Mouse (Mus musculus): ENCODE data around the gene 6030458C11Rik. TPM values are rescaled to one million over a fixed set of nuclear protein-coding genes. Genes with fewer than 3 reads are reported as not detected.

Gene 6030458C11Rik
- total and polyA plus RNA-seq, 2 experiments from 2014 or later: 9.5 to 16.1 TPM

DNA sequence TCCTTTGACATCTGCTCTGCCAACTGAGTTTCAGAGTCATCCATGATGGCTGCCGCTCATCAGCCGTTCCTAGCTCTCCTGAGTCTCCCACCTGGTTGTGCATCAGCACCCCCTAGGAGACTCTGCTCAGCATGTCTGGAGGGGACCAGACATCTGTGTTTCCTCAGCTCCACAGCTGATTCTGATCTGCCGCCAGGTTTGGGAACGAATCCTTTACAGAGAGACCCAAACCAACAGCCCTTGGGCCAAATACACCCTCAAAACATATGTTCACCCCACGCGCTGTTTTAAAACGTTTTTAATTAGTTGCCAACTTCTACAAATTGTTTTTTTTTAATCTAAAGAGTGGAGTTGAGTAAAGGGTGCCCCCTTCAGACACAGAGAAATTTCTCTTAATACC, 53.5 kb downstream of the 6030458C11Rik start:
- DNase-seq (ENCODE audit: low spot score) (no peak), ATAC-seq (ENCODE audit: insufficient read depth, low read depth) (no peak)
- Histone ChIP-seq H3K9ac (replicated peaks; ENCODE audit: low read depth, low read length) (no peak overlapping the region), H3K36me3 (replicated peaks; ENCODE audit: control insufficient read depth, insufficient read depth, low read length) (no peaks in the 10 kb centered on the region), H3K27ac (ENCODE audit: low read depth) (no peak overlapping the region), H3K4me3 (ENCODE audit: low read depth, low read length) (no peak overlapping the region), H3K27me3 (ENCODE audit: control insufficient read depth, insufficient read depth, low read length) (no peaks in the 10 kb centered on the region), H3K4me1 (ENCODE audit: control insufficient read depth, insufficient read depth) (peaks cover 11% of the 10 kb centered on the region), H3K9me3 (replicated peaks; ENCODE audit: control insufficient read depth, low read length) (no peaks in the 10 kb centered on the region), H3K4me2 (ENCODE audit: low read depth, low read length) (no peak overlapping the region)
- TF ChIP-seq EP300 (IDR thresholded peaks at IDR 0.05; ENCODE audit: low read depth) (no peak), CTCF (IDR thresholded peaks at IDR 0.05; ENCODE audit: low read depth) (no peak)
- 74% methylated on average over 7 of the region's 7 CpGs for WGBS

DNA sequence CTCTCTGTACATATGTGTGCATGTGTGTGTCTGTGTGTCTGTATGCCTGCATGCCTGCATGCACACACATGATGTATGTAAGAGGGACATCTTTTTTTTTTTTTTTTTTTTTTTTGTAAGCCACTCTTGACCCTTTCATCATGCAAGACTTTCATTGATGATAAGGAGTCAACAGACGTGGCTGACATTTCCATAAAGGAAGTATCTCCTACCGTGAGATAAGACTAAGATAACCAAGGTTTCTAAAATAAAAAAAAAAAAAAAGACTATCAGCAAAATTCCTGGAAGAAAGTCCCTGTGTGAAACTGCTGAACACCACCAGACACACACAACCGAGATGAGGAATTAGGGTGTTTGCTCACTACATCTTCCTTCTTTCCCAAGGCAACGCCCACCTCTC, 57.6 kb downstream of the 6030458C11Rik start:
- 48% methylated on average over 4 of the region's 4 CpGs for WGBS
- no peak overlapping the region for H3K9ac ChIP-seq (replicated peaks; ENCODE audit: low read depth, low read length)
- H3K36me3 ChIP-seq (replicated peaks; ENCODE audit: control insufficient read depth, insufficient read depth, low read length): no peaks in the 10 kb centered on the region
- H3K27me3 ChIP-seq (ENCODE audit: control insufficient read depth, insufficient read depth, low read length): no peaks in the 10 kb centered on the region
- TF ChIP-seq EP300 (IDR thresholded peaks at IDR 0.05; ENCODE audit: low read depth) (no peak), CTCF (IDR thresholded peaks at IDR 0.05; ENCODE audit: low read depth) (no peak)
- DNase-seq (ENCODE audit: low spot score): no peak
- H3K9me3 ChIP-seq (replicated peaks; ENCODE audit: control insufficient read depth, low read length): no peaks in the 10 kb centered on the region
- H3K4me3 ChIP-seq (ENCODE audit: low read depth, low read length): no peak overlapping the region
- peaks cover 7% of the 10 kb centered on the region; the same call in 1 of the 2 replicates for H3K4me1 ChIP-seq (ENCODE audit: control insufficient read depth, insufficient read depth)
- ATAC-seq (ENCODE audit: insufficient read depth, low read depth): no peak
- H3K27ac ChIP-seq (ENCODE audit: low read depth): no peak overlapping the region
- H3K4me2 ChIP-seq (ENCODE audit: low read depth, low read length): no peak overlapping the region

DNA sequence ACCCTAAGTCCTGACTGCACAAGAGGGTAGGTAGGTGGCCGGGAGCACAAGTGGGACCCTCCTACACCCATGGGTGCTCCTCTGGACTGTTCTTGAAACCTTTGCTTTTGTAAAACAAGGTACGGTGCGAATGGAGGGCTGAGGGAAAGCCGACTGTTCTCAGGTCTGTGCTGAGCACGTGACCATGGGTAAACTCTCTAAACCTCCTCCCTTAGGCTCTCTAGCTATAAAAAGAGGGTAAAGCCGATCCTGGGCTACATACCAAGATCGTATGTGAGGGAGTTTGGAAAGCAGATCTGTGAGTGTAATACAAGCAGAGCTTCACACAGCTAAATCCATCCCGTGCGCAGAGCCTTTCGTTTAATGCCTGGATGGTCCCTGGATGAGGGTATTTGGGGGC, 61.3 kb downstream of the 6030458C11Rik start:
- no peak overlapping the region for H3K9ac ChIP-seq (replicated peaks; ENCODE audit: low read depth, low read length)
- no peak overlapping the region for H3K4me3 ChIP-seq (ENCODE audit: low read depth, low read length)
- no peaks in the 10 kb centered on the region for H3K9me3 ChIP-seq (replicated peaks; ENCODE audit: control insufficient read depth, low read length)
- peaks cover 36% of the 10 kb centered on the region for H3K4me1 ChIP-seq (ENCODE audit: control insufficient read depth, insufficient read depth)
- H3K27me3 ChIP-seq (ENCODE audit: control insufficient read depth, insufficient read depth, low read length): no peaks in the 10 kb centered on the region
- TF ChIP-seq EP300 (IDR thresholded peaks at IDR 0.05; ENCODE audit: low read depth): no peak
- no peak for TF ChIP-seq CTCF (IDR thresholded peaks at IDR 0.05; ENCODE audit: low read depth)
- ATAC-seq (ENCODE audit: insufficient read depth, low read depth) (no peak), DNase-seq (ENCODE audit: low spot score) (no peak)
- WGBS: 62% methylated on average over 10 of the region's 10 CpGs
- no peak overlapping the region for H3K27ac ChIP-seq (ENCODE audit: low read depth)
- H3K4me2 ChIP-seq (ENCODE audit: low read depth, low read length): no peak overlapping the region
- H3K36me3 ChIP-seq (replicated peaks; ENCODE audit: control insufficient read depth, insufficient read depth, low read length): no peaks in the 10 kb centered on the region

DNA sequence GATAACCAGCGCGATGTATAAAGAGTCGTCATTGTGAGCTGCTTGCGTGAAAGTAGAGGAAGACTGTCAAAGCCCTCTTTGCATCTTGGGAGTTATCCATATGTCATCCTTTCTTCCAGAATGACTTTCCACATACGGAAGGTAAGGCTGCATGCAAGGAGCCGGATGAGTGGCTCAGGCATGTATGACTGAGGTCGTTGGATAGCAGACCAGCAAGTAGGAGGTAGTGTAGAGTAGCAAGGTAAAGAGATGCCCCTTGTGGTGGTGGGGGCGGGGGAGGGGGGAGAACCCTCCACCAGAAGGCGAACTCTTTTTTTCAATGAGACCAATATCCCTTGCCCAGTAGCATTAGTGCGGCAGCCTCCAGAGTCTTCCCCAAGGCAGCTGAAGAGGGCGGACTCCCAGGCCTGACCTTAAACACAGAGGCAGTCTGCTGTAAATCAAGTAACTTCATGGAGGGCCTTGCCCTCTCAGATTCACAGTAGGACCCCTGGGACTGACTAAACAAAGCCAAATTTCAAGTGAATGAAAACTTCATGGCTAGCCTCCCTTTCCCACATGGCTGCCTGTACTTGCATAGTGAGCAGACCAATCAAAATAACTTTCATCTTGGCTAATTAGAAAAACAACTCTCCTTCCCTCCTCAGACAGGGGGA, 62.1 kb downstream of the 6030458C11Rik start:
- no peak overlapping the region for H3K9ac ChIP-seq (replicated peaks; ENCODE audit: low read depth, low read length)
- 89% methylated on average over 11 of the region's 11 CpGs for WGBS
- no peaks in the 10 kb centered on the region for H3K27me3 ChIP-seq (ENCODE audit: control insufficient read depth, insufficient read depth, low read length)
- H3K27ac ChIP-seq (ENCODE audit: low read depth): no peak overlapping the region
- no peak for TF ChIP-seq EP300 (IDR thresholded peaks at IDR 0.05; ENCODE audit: low read depth)
- no peak for TF ChIP-seq CTCF (IDR thresholded peaks at IDR 0.05; ENCODE audit: low read depth)
- no peaks in the 10 kb centered on the region for H3K9me3 ChIP-seq (replicated peaks; ENCODE audit: control insufficient read depth, low read length)
- H3K4me1 ChIP-seq (ENCODE audit: control insufficient read depth, insufficient read depth): peaks cover 37% of the 10 kb centered on the region
- H3K4me2 ChIP-seq (ENCODE audit: low read depth, low read length): no peak overlapping the region
- H3K4me3 ChIP-seq (ENCODE audit: low read depth, low read length): no peak overlapping the region
- no peaks in the 10 kb centered on the region for H3K36me3 ChIP-seq (replicated peaks; ENCODE audit: control insufficient read depth, insufficient read depth, low read length)
- DNase-seq (ENCODE audit: low spot score) (no peak), ATAC-seq (ENCODE audit: insufficient read depth, low read depth) (no peak)

DNA sequence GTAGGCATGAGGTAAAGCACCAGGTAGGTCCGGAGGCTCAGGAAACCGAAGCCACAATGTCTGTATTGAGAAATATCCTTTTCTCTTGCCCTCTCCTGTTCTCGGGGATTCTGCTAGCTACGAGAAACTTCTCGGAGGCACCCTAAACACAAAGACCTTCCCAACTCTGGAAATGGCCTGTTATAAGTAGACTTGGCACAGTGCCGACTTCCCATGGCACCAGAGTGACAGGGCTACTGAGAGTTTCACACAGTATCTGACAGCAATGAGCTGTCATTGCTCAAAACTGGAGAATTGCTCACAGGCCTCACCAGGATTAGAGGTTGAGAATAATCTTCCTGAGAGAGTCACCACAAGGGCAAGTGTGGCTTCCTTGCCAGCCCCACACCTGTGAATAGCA, 63.7 kb downstream of the 6030458C11Rik start:
- ATAC-seq (ENCODE audit: insufficient read depth, low read depth) (0 out of 2 replicates have a peak, but pooled peaks have one; percentile 9), DNase-seq (ENCODE audit: low spot score) (no peak)
- Histone ChIP-seq H3K36me3 (replicated peaks; ENCODE audit: control insufficient read depth, insufficient read depth, low read length) (no peaks in the 10 kb centered on the region), H3K4me1 (ENCODE audit: control insufficient read depth, insufficient read depth) (peaks cover 37% of the 10 kb centered on the region), H3K4me3 (ENCODE audit: low read depth, low read length) (no peak overlapping the region), H3K27ac (ENCODE audit: low read depth) (peak overlapping the region; percentile 83), H3K27me3 (ENCODE audit: control insufficient read depth, insufficient read depth, low read length) (no peaks in the 10 kb centered on the region), H3K9ac (replicated peaks; ENCODE audit: low read depth, low read length) (no peak overlapping the region), H3K4me2 (ENCODE audit: low read depth, low read length) (no peak overlapping the region), H3K9me3 (replicated peaks; ENCODE audit: control insufficient read depth, low read length) (no peaks in the 10 kb centered on the region)
- WGBS: 45% methylated on average over 6 of the region's 6 CpGs
- TF ChIP-seq CTCF (IDR thresholded peaks at IDR 0.05; ENCODE audit: low read depth): no peak
- TF ChIP-seq EP300 (IDR thresholded peaks at IDR 0.05; ENCODE audit: low read depth): no peak

DNA sequence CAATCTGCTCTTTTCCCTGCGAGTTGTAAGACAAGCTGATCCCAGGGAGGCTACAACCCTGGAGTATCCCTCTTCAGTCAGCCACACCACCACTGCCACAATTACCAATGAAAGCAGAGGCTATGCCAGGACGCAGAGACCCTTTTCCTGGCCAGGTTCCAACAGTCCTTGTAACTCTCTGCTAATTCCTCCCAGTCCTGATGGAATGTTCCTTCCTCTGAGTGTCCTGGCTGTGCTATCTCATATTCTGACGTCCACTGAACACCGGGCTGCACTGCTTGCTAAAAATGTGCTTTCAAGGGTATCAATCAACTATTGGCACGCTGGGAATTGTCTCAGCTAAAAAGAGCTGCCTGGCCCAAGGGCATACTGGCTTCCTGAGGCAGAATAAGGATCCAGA, 66.0 kb downstream of the 6030458C11Rik start:
- Histone ChIP-seq H3K4me3 (ENCODE audit: low read depth, low read length) (no peak overlapping the region), H3K27me3 (ENCODE audit: control insufficient read depth, insufficient read depth, low read length) (no peaks in the 10 kb centered on the region), H3K9me3 (replicated peaks; ENCODE audit: control insufficient read depth, low read length) (no peaks in the 10 kb centered on the region), H3K4me1 (ENCODE audit: control insufficient read depth, insufficient read depth) (peaks cover 34% of the 10 kb centered on the region), H3K27ac (ENCODE audit: low read depth) (peak overlapping the region; percentile 95), H3K9ac (replicated peaks; ENCODE audit: low read depth, low read length) (no peak overlapping the region), H3K36me3 (replicated peaks; ENCODE audit: control insufficient read depth, insufficient read depth, low read length) (no peaks in the 10 kb centered on the region), H3K4me2 (ENCODE audit: low read depth, low read length) (no peak overlapping the region)
- DNase-seq (ENCODE audit: low spot score): peak; percentile 94
- peak; percentile 94 for ATAC-seq (ENCODE audit: insufficient read depth, low read depth)
- no peak for TF ChIP-seq CTCF (IDR thresholded peaks at IDR 0.05; ENCODE audit: low read depth)
- peak; percentile 93 for TF ChIP-seq EP300 (IDR thresholded peaks at IDR 0.05; ENCODE audit: low read depth)
- 11% methylated on average over 5 of the region's 5 CpGs for WGBS

Small RNAs within 50 kb of the gene (microRNA-seq; reads per million reads assigned to microRNA genes)
- gene Gm47288: not detected

Other genes with a start within 250 kb of the 6030458C11Rik start
- 82.8 and 86.0 TPM in 2 replicates for gene Pdzd2, start 84.7 kb downstream of the 6030458C11Rik start, total RNA-seq (2014; rRNA removed; ENCODE audit: low replicate concordance)
- 26.3 and 36.1 TPM in 2 replicates for gene Pdzd2, start 84.7 kb downstream of the 6030458C11Rik start, polyA plus RNA-seq (2015; fragmentation: Nextera tagmentation; extraction: Ambion mirVana)
- gene Drosha, start 166 bp upstream of the 6030458C11Rik start, total RNA-seq (2014; rRNA removed; ENCODE audit: low replicate concordance): 10.1 and 12.5 TPM in 2 replicates
- gene Drosha, start 166 bp upstream of the 6030458C11Rik start, polyA plus RNA-seq (2015; fragmentation: Nextera tagmentation; extraction: Ambion mirVana): 11.9 and 12.4 TPM in 2 replicates

All from heart, postnatal 0 days (tissue).